Mouse (Mus musculus) ES-E14 (cell line): ENCODE results near the gene Marcksl1. TPM values are rescaled to one million over a fixed set of nuclear protein-coding genes. Genes with fewer than 3 reads are reported as not detected.
A peak's percentile ranks its signal among the peaks of the same experiment; 100 is the strongest.

Experiments
- DNase-seq: peaks from one replicate; pipeline ENCODE4 v3.0.0-alpha.2; 2013; ENCODE audit warnings: low read depth, low spot score
- H3K27ac ChIP-seq: 2 replicates; pipeline ENCODE4 v1.5.1; 2012; ENCODE audit warnings: low read depth, mild to moderate bottlenecking, low read length, moderate library complexity, mixed read lengths; ENCODE audit not compliant: poor library complexity, insufficient read depth, severe bottlenecking
- H3K36me3 ChIP-seq: 2 replicates; pipeline ENCODE4 v1.6.1; 2012; ENCODE audit warnings: mild to moderate bottlenecking, low read length, moderate library complexity, mixed read lengths; ENCODE audit not compliant: control insufficient read depth, poor library complexity, insufficient read depth, severe bottlenecking
- H3K4me1 ChIP-seq, 2 experiments: fragments of 150-350 bp in 1 of 2; sonication (generic) in 1 of 2; 2 replicates each; pipeline ENCODE4 v1.6.1; 2012; ENCODE audit warnings: low read length in 2 of 2, mild to moderate bottlenecking in 1 of 2, mixed read lengths in 1 of 2; ENCODE audit not compliant: control insufficient read depth in 2 of 2, insufficient read depth in 2 of 2, poor library complexity in 1 of 2
- H3K4me3 ChIP-seq, 2 experiments: fragments of 150-350 bp in 1 of 2; sonication (generic) in 1 of 2; 2 replicates each; pipeline ENCODE4 v1.5.1; 2012; ENCODE audit warnings: low read length in 2 of 2, low read depth in 1 of 2, mild to moderate bottlenecking in 1 of 2, mixed read lengths in 1 of 2; ENCODE audit not compliant: insufficient read depth in 1 of 2, poor library complexity in 1 of 2, severe bottlenecking in 1 of 2
- H3K9ac ChIP-seq: 2 replicates; pipeline ENCODE4 v1.6.1; 2012; ENCODE audit warnings: low read depth, mild to moderate bottlenecking, low read length, mixed read lengths; ENCODE audit not compliant: poor library complexity, insufficient read depth, severe bottlenecking
- H3K9me3 ChIP-seq: fragments of 150-350 bp; sonication (generic); 2 replicates; pipeline ENCODE4 v1.6.1; 2012; ENCODE audit warnings: low read depth, mild to moderate bottlenecking, low read length; ENCODE audit not compliant: control insufficient read depth, insufficient read depth
- CHD2 ChIP-seq: IDR thresholded peaks from 2 replicates; pipeline ENCODE4 v1.6.1; 2014; ENCODE audit warnings: mild to moderate bottlenecking, low read depth, low read length, inconsistent platforms
- HCFC1 ChIP-seq: IDR thresholded peaks from 2 replicates; pipeline ENCODE4 v1.6.1; 2012; ENCODE audit warnings: low read length, inconsistent platforms, borderline replicate concordance; ENCODE audit not compliant: insufficient read depth
- MAFK ChIP-seq: IDR thresholded peaks from 2 replicates; pipeline ENCODE4 v1.6.1; 2014; ENCODE audit warnings: mild to moderate bottlenecking, low read depth, low read length, inconsistent platforms; ENCODE audit not compliant: insufficient read depth
- ZC3H11A ChIP-seq: IDR thresholded peaks from 2 replicates; pipeline ENCODE4 v1.6.1; 2012; ENCODE audit warnings: low read depth, mild to moderate bottlenecking, inconsistent platforms, low read length, borderline replicate concordance
- ZNF384 ChIP-seq: IDR thresholded peaks from 2 replicates; pipeline ENCODE4 v1.6.1; 2012; ENCODE audit warnings: low read depth, low read length, inconsistent platforms
- in situ Hi-C, 2 experiments: fragments of 600-800 bp; cut with MboI; formaldehyde crosslinking; loops; one replicate each; pipeline ENCODE4 v1.15.1; 2025; ENCODE audit warnings: low sequenced_read_pairs in 2 of 2, inconsistent platforms in 1 of 2; ENCODE audit not compliant: unreplicated experiment in 2 of 2
- total RNA-seq: library from RNA; depleted of rRNA; stranded (reverse); fragments of 300-350 nt; gene quantifications from 2 replicates; pipeline ENCODE4 v1.2.3, GENCODE M21; 2012; rRNA removed

Marcksl1 gene
- total RNA-seq, result 175 and 233 TPM in 2 replicates

GRCm38 (mm10) chr4:129513086-129513767, at the start of gene Marcksl1:
TSS of gene Marcksl1 (plus strand) at chr4:129513581.
- no peaks in the 10 kb centered on the region for H3K9me3 ChIP-seq
- peaks cover 6 to 26% of the 10 kb centered on the region in 2 experiments for H3K4me1 ChIP-seq
- peak within 1 kb of the TSS; percentile 97 for H3K9ac ChIP-seq
- peaks cover 22% of the 10 kb centered on the region for H3K36me3 ChIP-seq
- H3K27ac ChIP-seq, result peak within 1 kb of the TSS; percentile 93
- in situ Hi-C loops, result no loop called here
- peak within 1 kb of the TSS; percentile 73 to 98 for H3K4me3 ChIP-seq
- peak; percentile 74 for DNase-seq
- TF ChIP-seq CHD2, result no peak

GRCm38 (mm10) chr4:129464286-129464815, 49.0 kb upstream of the Marcksl1 start:
- peaks cover 21% of the 10 kb centered on the region for H3K36me3 ChIP-seq
- no peak overlapping the region for H3K4me3 ChIP-seq
- H3K4me1 ChIP-seq, result peaks cover 0 to 4% of the 10 kb centered on the region in 2 experiments; a peak in 1 of 4 replicates
- H3K9me3 ChIP-seq, result no peaks in the 10 kb centered on the region
- H3K27ac ChIP-seq, result no peak overlapping the region
- TF ChIP-seq ZNF384 (no peak), ZC3H11A (no peak), HCFC1 (no peak), MAFK (no peak), CHD2 (no peak)
- no peak for DNase-seq
- in situ Hi-C loops, result no loop called here
- no peak overlapping the region for H3K9ac ChIP-seq

DNA sequence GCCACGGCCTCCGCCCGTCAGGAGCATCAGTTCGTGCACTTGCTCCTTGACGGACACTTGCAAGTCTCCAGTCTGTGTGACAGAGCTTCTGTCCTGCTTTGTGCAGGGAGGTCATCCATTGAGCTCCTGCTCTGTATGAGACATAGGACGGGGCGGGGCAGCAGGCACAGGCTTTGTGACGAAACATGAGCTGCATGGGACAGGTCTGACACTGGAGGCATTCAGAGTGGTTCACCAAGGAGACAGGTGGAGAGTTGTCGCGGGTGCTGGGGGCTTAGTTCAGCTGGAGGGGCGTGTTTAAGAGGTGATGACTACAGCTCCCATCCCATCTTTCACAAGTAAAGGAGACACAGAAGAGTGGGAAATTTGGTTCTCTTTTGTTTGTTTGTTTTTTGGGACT, 37.3 kb upstream of the Marcksl1 start:
- DNase-seq, result no peak

GRCm38 (mm10) chr4:129479863-129480262, 33.5 kb upstream of the Marcksl1 start:
- Histone ChIP-seq H3K4me3 (no peak overlapping the region), H3K36me3 (peaks cover 10% of the 10 kb centered on the region), H3K9ac (no peak overlapping the region), H3K4me1 (peaks cover 0 to 4% of the 10 kb centered on the region in 2 experiments; a peak in 2 of 4 replicates), H3K9me3 (no peaks in the 10 kb centered on the region), H3K27ac (no peak overlapping the region)
- TF ChIP-seq ZC3H11A, result no peak
- no peak for TF ChIP-seq HCFC1
- no peak for TF ChIP-seq ZNF384
- DNase-seq, result no peak
- in situ Hi-C loops, result no loop called here

More for the DNA sequence above, 37.3 kb upstream of the Marcksl1 start:
- in situ Hi-C loops, result no loop called here
- TF ChIP-seq MAFK (no peak), CHD2 (no peak), ZC3H11A (no peak), HCFC1 (no peak), ZNF384 (no peak)
- H3K9me3 ChIP-seq, result no peaks in the 10 kb centered on the region
- H3K9ac ChIP-seq, result no peak overlapping the region
- peaks cover 30% of the 10 kb centered on the region for H3K36me3 ChIP-seq
- H3K4me3 ChIP-seq, result no peak overlapping the region
- H3K27ac ChIP-seq, result no peak overlapping the region
- peaks cover 0 to 4% of the 10 kb centered on the region in 2 experiments; a peak in 2 of 4 replicates for H3K4me1 ChIP-seq

DNA sequence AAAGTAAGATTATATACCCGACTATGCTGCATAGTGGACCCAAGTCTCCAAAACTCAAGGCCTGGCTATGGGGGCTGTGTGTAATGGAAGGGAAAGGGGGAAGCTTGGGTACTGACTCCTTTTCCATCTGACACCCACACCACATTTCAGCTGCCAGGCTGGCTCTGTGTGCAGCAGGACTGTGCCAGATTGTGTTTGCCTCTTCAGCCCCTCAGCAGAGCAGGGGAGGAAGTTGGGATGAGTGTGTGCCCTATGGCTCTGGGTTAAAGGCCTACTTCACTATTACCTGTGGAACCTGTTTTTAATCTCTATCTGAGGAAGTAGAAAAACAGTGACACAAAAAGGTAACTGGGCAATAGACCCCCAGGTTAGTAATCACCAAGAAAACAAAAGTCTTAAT, 32.3 kb upstream of the Marcksl1 start:
- H3K9ac ChIP-seq, result no peak overlapping the region
- H3K9me3 ChIP-seq, result no peaks in the 10 kb centered on the region
- no peak overlapping the region for H3K4me3 ChIP-seq
- H3K27ac ChIP-seq, result no peak overlapping the region
- DNase-seq, result no peak
- no peaks in the 10 kb centered on the region for H3K4me1 ChIP-seq
- no peak for TF ChIP-seq CHD2
- no peak for TF ChIP-seq MAFK
- TF ChIP-seq HCFC1, result no peak
- TF ChIP-seq ZNF384, result no peak
- no peak for TF ChIP-seq ZC3H11A
- in situ Hi-C loops, result no loop called here
- peaks cover 12% of the 10 kb centered on the region for H3K36me3 ChIP-seq
